Mouse (Mus musculus): ENCODE data around the gene Ankrd39.

The Ankrd39 gene

DNA sequence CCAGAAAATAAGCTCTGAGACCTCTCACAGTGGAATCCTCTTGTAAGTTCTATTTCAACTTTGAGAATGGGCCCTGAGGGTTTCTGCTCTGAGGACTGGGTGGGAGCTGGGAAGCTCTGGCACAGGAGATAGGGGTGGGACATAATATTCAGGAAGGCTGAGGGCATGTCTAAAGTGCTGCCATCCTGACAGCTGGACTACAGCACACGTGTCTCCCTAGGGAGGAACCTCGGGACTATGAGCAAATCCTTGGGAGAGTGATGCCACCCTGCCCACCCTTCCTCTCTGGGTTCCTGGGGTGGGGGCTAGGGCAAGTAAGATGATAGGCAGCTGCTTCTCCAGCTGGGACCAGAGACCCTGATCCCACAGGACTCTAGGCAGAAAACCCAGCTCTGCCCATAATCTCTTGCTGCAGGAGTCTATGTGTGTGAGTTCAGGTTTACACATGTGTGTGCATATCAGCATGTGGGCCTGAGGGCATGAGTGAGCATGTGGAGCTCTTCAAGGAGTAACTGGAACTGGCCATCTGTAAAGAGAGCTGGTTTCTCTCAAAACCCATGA is 25.0 kb upstream of the Ankrd39 start:
- no peak for DNase-seq (ENCODE audit: low spot score)

DNA sequence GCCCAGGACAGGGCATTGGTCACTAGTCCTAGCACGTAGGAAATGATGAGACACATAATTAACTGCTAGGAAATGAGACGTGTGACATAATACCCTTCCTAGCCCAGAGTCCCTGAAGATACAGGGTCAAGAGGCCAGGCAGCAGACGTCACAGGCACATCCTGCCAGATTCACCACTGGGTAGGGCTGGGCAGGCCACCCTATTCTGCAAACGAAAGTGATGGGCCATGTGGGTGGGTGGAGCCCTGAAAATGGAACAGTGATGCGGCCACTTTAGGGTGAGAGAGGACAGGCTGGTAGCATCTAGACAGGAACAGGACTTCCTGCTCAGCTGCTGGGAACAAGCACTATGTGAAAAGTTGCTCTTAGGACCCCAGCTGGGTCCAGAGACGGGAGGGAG is 24.4 kb upstream of the Ankrd39 start:
- no peak for DNase-seq (ENCODE audit: low spot score)

DNA sequence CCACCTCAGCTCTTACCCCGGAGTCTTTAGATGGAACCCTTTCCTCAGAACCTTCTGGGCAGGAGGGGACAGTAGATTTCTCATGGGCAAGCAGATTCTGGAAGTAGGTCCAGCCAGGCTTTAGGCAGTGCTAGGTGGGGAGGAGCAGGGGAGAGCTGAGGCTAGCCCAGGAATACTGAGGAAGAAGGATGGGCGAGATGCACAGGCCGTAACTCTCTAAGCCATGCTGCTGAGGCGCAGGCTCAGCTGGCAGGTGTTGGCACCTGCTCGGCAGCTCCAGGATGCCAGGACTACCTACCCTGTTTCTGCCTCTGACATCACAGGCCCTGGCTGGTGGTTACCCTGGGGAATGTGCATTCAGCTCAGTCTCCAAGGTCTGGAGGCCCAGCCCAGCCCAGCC is 23.1 kb upstream of the Ankrd39 start:
- no peak for DNase-seq (ENCODE audit: low spot score)

DNA sequence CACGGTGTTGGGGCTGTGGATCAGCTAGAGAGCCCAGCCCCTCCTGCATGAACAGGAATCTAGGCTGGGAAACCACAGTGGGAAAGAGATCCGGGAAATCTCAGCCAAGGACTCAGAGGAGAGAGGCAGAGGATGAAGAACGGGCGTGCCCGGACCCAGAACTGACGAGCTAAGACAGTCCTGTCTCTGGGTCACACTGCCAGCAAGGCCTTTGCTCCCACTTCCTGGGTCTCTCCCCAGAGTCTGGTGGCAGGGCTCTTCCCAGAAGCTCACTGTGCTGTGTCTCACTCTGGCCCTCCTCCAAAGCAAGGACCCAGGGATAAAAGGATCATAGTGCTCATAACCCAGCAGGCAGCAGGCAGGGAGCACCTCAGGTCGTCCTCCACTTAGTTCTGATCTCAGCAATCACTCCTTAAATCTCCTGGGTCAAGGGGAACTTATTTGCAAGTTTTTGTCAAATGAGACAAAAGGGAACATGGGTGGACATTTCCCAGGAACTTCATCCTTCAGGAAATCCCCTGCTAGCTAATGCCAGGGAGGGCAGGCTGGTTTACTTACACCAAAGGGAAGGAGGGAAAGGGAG is 22.5 kb upstream of the Ankrd39 start:
- no peak for DNase-seq (ENCODE audit: low spot score)

DNA sequence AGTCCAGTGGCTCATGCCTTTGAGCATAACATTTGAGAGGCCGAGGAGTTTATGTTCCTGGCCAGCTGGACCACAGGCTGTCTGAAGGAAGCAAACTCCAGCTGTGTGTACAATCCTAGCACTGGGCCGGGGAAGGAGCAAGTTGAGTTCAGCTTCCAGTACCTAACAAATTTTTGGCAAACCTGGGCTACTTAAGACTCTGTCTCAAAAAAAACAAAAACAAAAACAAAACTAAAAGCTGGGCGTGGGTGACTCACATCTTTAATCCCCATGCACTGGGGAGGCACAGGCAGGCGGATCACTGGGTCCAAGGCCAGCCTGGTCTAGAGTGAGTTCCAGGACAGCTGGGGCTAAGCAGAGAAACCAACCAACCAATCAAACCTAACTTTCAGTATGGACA is 21.5 kb upstream of the Ankrd39 start:
- DNase-seq (ENCODE audit: low spot score) = no peak

DNA sequence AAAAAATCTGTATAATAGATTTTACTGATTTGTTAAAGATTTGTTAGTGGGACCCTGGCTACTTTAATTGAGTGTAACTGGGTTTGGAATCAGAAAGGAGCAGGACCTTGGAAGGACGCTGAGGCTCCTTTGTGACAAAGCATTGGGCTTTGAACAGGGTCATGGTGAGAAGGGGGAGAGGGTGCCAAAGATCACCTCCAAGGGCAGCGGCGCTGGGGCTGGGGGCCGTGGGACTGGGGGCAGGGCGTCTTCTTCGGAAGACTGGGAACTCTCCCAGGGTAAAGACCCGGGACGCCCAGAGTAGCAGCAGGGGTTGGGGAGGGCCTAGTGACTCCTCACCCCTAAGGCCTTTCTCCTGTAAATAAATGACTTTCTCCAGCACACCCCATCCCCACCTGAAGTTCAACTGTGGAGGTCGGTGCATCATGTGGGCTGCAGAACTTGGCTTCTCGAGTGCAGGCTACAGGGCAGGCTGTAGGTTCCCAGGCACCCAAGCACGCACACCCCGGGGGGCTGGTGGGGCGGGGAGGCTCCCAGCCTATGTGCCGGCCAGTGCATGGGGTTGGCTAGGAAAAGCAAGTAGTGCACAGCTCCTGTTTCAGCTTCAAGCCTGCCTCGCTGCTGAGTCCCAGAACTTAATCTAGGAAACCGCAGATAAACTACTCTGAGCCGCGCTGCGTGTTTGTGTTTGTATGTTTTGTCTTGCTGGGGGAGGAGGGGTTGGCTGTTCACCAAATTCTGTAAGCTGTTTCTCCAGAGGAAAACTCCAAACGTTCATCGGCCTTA is 20.8 kb upstream of the Ankrd39 start:
- DNase-seq (ENCODE audit: low spot score) = no peak

DNA sequence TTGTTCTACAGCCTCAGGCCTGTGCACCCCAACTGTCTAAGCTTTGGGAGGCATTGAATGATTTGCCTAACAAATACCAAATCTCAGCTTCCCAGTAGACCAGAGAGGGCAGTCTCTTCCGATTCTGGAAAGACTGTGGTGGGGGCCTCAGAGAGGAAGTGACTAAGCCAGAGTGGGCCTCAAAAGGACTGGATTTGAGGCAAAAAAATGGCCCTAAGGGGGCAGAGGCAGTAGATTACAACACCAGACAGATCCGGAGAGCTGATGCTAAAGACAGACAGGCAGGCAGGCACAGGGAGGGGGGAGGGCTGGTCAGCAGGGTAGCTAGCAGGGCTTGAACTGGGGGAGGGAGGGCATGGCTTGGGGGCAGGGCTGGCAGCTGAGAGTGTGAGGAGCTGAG is 19.2 kb upstream of the Ankrd39 start:
- no peak for DNase-seq (ENCODE audit: low spot score)

DNA sequence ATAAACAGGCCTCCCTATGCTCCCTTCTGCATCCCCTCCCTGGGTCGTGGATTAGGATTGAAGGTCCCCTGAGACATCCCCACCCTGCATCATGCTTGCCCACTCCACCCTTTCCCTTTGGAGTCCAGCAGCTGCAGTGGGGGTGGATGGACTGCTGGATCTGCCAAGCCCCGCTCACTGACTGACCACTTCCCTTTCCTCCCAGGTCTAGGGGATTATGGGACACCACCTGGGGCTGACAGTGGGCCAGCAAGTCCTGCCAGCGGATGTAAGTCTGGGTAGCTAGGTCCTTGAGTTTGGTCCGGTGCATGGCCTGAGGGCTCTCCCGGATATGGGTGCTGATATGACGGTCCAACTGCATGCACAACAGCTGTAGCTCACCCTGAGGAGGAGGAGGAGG is 16.9 kb upstream of the Ankrd39 start:
- no peak for DNase-seq (ENCODE audit: low spot score)

DNA sequence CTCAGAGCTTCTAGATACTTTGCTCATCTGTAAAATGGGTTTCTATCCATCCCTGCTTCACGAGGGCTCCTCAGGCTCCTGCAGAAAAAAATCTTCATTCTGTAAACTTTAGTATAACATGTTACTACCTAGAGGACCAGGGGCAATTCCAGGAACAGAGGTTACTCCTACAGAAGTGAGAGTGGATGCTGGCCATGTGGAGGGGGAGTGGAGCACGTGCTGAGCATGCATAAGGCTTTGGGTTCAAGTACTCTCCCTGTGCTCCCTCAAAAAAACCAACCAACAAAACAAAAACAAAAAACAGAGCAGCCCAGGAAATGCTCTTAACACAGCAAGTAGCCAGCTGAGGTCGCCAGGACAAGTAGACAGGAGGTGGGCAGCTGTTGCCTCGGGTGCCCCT is 16.4 kb upstream of the Ankrd39 start:
- DNase-seq (ENCODE audit: low spot score) = no peak

DNA sequence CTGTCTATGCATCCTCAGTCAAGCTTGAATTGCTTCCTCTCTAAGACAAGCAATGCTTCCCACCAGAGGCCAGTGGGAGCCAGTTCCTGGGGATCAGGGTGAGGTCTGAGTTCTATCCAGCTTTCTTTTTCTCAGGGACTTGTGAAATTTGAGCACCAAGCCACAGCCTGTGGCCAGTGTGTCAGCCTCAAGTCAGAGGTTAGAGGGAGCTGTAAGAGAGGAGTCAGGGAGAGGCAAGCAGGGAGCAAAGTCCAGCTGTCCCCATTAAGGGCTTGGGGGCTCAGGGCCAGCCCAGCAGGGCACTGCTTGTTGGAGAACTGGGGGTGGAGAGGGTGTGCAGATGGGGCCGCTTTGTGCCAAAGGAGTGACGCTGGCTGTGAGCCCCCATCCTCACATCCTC is 16.0 kb upstream of the Ankrd39 start:
- DNase-seq (ENCODE audit: low spot score) = no peak

DNA sequence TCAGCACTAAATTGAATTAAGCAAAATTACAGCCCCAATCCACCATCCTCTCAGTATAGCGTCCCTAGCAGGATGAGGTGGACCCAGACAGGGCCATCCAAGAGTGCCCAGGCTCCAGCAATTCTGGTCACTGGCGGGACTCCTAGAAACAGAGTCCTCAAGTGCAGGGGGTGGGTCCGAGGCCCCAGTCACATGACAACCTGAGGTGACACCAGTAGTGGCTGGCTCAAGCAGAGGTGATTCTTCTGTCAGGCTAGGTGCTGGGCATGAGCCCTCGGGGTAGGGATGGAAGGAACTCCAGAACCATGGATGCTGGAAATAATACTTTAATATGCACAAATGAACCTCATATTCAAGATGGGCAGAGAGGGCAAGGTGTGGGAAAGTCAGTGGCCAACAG is 15.1 kb upstream of the Ankrd39 start:
- DNase-seq (ENCODE audit: low spot score) = no peak

DNA sequence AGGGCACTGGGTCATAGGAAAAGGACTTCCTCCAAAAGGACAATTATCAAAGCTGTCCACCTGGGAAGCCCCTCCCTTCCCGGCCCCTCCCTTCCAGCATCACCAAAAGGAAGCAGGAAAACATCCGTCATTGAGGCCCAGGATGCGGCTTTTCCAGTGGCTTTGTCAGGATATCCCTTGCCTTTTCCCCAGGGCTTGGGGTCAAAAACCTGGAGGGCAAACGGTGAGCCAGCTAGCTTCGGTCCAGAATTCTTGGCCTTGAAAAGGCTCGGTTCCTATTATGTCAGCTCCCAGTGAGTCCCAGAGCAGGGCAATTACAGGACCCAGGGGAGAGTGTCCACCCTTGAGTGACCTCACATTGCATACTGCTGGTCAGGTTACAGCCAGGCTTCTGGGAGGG is 13.7 kb upstream of the Ankrd39 start:
- DNase-seq (ENCODE audit: low spot score) = no peak

DNA sequence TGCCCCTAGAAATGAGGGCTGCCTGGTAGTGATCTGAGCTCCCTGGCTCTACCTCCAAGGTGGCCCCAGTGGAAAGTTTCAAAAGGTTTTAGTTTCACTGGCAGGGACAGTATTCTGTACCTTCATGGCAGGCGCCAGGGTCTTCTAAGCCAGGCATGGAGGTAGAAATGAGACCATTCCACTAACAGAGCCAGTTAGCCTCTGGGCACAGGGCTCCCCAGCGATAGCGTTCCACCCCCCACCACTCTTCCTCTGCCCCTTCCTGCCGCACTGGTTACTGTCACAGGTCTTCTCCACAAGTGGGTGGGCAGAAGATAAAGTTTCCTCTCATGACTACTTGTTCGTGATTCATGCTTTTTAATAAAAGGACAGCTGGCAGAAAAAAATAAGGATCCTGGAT is 12.6 kb upstream of the Ankrd39 start:
- DNase-seq (ENCODE audit: low spot score) = no peak

DNA sequence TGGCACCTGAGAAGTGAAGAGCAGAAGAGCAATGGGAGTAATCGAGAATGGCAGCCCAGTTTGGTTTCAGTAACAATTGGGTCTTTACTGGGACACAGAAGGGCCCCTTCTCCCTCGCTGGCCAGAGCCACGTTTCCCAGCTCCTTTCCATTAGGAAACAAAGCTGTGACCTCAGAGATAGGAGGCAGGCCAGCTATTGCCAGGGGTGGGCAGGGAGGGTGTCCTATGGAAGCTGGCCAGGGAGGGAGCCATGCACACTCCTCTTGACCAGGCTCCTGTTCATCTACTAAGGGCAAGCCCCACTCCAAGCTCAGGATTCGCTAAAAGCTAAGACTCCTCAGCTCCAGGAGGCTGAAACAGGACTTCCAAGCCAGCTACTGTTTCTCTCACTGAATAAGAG is 12.0 kb upstream of the Ankrd39 start:
- no peak for DNase-seq (ENCODE audit: low spot score)

DNA sequence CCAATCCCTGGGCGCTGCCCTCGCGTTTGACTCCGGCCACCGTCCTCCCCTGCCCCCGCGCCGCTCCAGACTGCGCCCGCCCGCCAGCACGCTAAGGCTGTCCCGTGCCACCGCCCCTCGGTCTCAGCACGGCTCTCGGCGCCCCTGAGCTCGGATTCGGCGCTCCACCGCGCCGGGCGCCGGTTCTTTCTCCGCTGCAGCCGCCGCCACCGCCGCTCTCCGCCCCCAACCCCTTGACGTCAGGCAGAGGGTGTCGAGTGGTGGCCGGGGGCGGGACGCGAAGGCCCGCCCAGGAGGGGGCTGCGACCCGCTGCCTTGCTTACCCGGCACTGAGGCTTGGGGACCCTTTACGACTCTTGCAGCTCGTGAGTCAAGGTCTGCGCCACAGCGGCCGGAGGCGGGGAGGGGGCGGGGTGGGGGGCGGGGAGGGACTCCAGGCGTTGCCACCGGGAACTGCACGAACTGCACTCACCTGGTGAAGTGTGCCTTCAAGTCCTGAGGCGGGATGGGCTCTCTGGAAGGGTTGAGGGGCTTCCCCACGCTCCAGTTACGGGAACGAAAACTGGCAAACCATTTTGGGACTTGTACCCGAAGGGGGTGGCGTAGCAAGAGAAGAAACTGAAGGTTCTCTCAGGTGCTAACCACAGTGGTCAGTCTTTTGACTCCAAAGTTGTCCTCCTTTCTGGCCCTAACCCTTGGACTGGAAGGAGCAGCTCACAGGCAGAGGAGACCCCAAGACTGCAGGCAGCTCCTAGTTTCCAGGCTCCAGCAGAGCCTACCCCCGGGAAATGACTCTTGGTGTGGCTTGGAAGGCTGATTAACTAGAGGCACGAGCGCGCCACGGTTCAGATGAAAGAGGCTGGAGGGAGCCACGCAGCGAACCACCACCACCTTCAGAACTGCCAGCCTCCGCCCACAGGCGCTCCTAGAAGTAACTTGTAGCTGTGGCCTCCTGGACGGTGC is 11.1 kb upstream of the Ankrd39 start, which contains the start of gene Sema4c:
Sema4c (minus strand) TSS at position 319 of the 963 bp plus-strand sequence.
- DNase-seq (ENCODE audit: low spot score) = no peak

DNA sequence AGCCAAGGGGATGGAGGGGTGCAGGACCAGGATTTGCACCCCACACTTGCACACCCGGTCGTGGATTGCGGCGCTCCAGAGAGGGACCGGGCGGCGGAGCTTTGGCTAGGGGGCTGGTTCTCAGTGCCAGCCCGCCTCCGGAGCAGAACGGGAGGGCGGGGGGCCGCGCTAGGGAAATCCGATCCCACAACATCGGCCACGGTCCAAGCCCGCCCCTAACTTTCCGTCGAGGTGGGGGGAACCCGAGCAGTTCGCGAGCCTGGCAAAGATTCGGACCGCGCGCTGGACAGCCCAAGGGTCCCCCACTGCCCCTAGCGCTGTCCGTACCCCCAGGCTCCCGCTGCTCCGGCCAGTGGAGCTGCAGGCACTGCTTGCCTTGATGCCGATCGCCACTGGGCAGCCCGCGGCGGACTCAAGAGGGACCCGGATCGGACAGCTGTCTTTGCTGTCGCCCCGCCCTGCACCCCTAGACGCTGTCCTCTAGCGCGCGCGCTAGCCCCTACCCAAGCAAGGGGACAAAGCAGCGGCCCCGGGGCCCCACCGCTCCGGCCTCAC is 10.3 kb upstream of the Ankrd39 start:
- peak; percentile 78 for DNase-seq (ENCODE audit: low spot score)

DNA sequence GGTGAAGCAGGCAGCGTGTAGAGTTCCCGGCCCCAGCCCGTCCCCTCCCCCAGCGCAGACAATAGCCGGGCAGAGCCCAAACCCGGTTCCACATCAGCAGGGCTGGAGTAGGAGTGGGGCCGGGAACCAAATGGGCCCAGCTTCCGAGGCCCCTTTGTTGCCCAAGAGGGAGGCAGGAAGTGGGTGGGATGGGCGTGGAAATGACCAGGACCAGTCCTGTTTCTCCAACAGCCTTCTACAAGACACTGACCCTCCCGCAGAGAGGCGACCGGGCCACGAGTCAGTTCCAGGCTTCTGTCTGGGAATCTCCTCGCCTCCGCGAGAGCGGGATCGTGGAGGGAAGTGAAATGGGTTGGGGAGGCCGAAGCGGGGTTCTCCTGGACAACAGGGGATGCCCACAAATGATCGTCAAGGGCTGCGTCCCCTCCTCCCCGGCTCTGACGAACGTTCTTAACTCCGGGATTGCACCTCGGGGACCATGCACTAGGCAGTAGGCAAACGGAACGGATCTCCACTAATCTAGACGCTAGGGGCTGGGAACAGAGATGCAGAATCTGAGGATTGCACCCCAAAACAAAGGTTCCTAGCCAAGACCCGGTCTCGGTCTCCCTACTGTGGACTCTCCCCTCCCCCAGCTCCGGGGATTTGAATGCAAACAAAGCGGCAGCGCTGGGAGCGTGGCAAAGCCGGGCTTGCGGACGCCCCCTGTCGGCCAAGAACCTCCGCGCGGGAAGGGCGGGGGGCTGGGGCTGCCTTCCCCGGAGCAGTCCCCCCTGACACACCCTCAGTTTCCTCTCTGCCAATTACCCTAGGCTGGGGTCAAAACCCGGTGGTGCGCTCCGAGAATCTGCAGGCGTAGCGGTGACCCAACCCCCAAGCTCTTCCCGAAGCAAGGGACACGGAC is 9.6 kb upstream of the Ankrd39 start:
- DNase-seq (ENCODE audit: low spot score) = peak; percentile 86

DNA sequence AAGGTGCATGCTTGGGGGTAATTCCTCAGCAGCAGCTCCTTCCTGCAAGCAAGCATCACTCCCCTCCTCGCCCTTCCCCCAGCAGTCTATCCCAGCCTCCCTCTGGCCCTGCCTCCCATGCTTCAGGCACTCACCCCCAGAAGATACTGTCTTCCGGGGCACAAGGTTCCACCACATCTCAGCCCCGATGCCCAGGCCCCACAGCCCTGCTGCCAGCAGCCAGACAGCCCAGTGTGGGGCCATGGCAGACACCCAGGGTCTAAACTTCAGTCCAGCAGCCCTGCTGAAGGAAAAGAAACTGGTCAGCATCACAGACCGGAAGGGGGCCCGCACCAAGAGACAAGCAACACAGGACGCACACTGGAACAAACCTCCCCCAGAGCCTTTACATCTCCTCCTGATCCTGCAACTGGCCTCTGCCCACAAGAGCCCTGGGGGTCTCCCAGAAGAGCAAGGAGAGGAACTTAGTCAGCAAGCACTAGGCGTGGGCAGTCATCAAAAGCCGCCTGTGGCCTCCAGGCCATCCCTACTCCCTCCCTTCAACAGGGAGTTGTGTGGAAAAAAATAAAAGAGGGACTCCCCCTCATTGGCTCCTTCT is 8.7 kb upstream of the Ankrd39 start:
- no peak for DNase-seq (ENCODE audit: low spot score)

DNA sequence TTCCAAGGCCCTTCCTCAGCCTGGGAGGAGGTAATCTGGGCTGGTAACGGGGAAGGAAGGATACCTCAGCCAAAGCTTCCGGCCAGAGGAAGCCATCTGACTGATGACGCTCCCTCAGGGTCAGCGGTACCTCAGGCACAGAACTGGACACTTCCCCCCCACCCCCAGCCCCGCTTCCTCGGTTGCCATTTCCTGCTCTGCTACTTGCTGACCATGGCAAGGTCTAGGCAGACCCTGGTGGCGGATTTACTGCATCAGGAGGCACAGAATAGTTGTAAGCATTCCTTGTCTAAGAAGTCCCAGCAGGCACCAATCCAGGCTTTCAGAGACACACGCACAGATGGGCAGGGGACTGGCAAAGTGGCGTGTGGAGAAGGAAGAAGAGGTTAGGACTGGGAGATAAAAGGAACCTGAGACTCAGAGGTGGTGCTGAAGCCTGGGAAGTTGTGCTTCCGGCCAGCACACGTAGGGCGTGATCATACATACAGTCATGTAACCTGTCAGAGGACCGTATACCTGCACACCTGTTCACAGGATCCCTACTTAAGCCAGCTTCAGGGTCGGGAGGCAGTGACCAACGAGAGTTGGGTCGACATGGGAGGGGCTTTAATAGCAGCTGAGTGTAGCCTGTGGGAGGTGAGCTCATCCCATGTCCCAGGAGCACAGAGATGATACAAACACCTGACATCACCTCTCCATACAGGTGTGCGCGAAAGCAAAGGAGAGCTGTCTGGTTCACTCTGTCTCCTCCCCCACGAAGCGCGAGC is 7.6 kb upstream of the Ankrd39 start:
- no peak for DNase-seq (ENCODE audit: low spot score)

DNA sequence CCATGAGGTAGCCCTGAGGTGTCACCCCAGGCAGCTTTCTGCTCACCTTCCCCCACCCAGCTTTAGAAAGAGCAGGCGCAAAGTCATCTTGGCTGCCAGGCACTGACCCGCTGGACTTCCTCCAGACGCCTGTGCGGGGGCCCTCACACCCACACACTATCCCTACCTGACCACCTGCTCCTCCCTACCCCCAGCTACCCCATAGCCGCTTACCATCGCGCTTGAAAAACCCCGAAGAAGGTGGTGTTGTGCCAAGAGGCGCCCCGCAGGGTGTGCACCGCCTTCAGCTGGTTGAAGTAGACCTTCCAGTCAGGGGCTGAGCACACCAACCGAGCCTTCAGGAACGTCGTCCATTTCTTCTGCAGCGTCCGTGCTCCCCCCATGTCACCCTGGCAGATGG is 5.3 kb upstream of the Ankrd39 start:
- no peak for DNase-seq (ENCODE audit: low spot score)

All from urinary bladder, postnatal 10 days (tissue).